Mouse (Mus musculus) midbrain, embryonic 13.5 days (tissue): ENCODE data around the gene Pdxdc1. TPM values are rescaled to one million over a fixed set of nuclear protein-coding genes. Genes with fewer than 3 reads are reported as not detected.
"Not testable (repeated sequence)": the region's sequence is repeated elsewhere in the genome, so short reads cannot be mapped to it uniquely, and the experiment has no call there.

ENCODE experiments used
- ATAC-seq: fragments of 200-750 bp; cut with Nextera tagmentation; 2 replicates; pipeline ENCODE4 v1.8.0; 2017; ENCODE audit warnings: mild to moderate bottlenecking, moderate TSS enrichment, moderate library complexity
- H3K27ac ChIP-seq: fragments of 300-500 bp; sonication (generic); 2 replicates; pipeline ENCODE4 v1.5.1; 2015; ENCODE audit warnings: inconsistent platforms, mild to moderate bottlenecking, moderate library complexity
- H3K27me3 ChIP-seq: fragments of 300-500 bp; sonication (generic); 2 replicates; pipeline ENCODE4 v1.6.1; 2015; ENCODE audit warnings: mild to moderate bottlenecking, inconsistent platforms
- H3K36me3 ChIP-seq: fragments of 300-500 bp; sonication (generic); 2 replicates; pipeline ENCODE4 v1.6.1; 2015; ENCODE audit warnings: mild to moderate bottlenecking, inconsistent platforms
- H3K4me1 ChIP-seq: fragments of 300-500 bp; sonication (generic); replicated peaks from 2 replicates; pipeline ENCODE4 v1.6.1; 2015; ENCODE audit warnings: inconsistent platforms
- H3K4me2 ChIP-seq: fragments of 300-500 bp; sonication (generic); replicated peaks from 2 replicates; pipeline ENCODE4 v1.6.1; 2015; ENCODE audit warnings: moderate library complexity, mild to moderate bottlenecking, inconsistent platforms
- H3K4me3 ChIP-seq: fragments of 300-500 bp; sonication (generic); replicated peaks from 2 replicates; pipeline ENCODE4 v1.5.1; 2015; ENCODE audit warnings: mild to moderate bottlenecking, inconsistent platforms
- H3K9ac ChIP-seq: fragments of 300-500 bp; sonication (generic); replicated peaks from 2 replicates; pipeline ENCODE4 v1.6.1; 2015; ENCODE audit warnings: mild to moderate bottlenecking, inconsistent platforms
- H3K9me3 ChIP-seq: fragments of 300-500 bp; sonication (generic); 2 replicates; pipeline ENCODE4 v1.6.1; 2016; ENCODE audit warnings: mild to moderate bottlenecking, inconsistent platforms
- WGBS: fragments of 180-500 bp; shearing (Covaris S2); methylation state at CpG from one replicate; pipeline ENCODE4 v1.1.7; 2015; 5-methylcytosine and 5-hydroxymethylcytosine counted together
- polyA plus RNA-seq: library from polyadenylated mRNA; unstranded; fragments of >200 nt; fragmentation: Nextera tagmentation; extraction: Ambion mirVana; gene quantifications from 2 replicates; pipeline ENCODE4 v1.2.1, GENCODE M21; 2015

Pdxdc1 gene
- polyA plus RNA-seq: 66.3 and 68.7 TPM in 2 replicates

DNA sequence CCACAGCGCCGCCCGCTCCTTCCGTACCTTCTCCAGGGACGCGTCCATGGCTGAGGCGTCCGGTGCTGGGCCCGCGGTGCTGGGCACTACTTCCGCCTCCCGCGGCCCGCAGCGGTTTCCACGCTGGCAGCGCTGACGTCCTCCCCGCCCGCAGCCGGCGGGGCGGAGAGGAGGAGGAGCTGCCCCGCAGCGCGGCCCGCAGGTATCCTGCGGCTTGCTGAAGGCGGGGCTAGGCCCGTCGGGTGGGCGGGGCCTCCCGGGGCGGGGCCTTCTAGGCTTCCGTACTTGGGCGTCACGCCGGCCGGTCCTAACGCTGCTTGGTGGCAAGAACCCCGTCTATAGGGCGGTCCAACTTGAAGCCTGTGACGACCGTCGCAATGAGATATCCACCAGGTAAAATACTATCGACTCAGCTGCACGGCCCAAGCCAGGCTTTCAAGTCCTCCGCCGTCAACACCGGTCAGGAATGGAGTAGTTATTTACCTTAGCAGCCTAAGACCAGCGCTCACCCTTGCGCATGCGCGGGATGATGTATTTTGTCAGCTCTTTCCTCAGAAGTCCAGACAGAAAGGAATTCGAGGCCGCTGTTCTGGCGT, at the start of gene Pdxdc1, which contains the start of gene Mpv17l:
Pdxdc1 (minus strand) TSS at position 244 of the 596 bp plus-strand sequence.
Mpv17l (plus strand) TSS at position 274 of the 596 bp plus-strand sequence.
- Histone ChIP-seq H3K4me3 (peak within 1 kb of the TSS; percentile 92), H3K9ac (peak within 1 kb of the TSS; percentile 90), H3K4me2 (peak within 1 kb of the TSS; percentile 73), H3K27ac (peak within 1 kb of the TSS; percentile 91), H3K27me3 (no peaks in the 10 kb centered on the region), H3K9me3 (no peaks in the 10 kb centered on the region), H3K36me3 (no peaks in the 10 kb centered on the region), H3K4me1 (peaks cover 13% of the 10 kb centered on the region)
- peak; percentile 97 for ATAC-seq
- WGBS: 0% methylated on average over 35 of the region's 57 CpGs

DNA sequence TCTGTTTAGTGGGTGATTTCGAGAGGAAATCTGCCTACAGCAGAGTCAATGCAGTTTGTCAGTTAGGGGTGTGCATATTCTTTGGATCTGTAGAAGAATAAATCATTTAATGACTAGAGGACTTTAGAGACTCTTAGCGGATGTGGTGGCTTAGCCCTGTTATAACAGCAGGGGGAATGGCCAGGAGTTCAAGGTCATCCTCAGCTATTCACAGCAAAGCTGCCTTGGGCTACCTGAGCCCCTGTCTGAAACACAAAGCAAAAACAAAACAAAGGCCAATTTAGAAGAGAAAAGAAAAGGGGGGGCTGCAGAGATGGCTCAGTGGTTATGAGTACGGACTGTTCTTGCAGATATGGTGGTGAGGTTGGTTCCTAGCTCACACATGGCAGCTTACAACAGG, 48.3 kb upstream of the Pdxdc1 start:
- WGBS: 65% methylated on average over 3 of the region's 3 CpGs
- no peak overlapping the region for H3K4me3 ChIP-seq
- H3K27ac ChIP-seq: no peak overlapping the region
- no peaks in the 10 kb centered on the region for H3K4me1 ChIP-seq
- H3K27me3 ChIP-seq: no peaks in the 10 kb centered on the region
- no peak overlapping the region for H3K9ac ChIP-seq
- H3K4me2 ChIP-seq: no peak overlapping the region
- H3K36me3 ChIP-seq: no peaks in the 10 kb centered on the region
- no peaks in the 10 kb centered on the region for H3K9me3 ChIP-seq
- no peak for ATAC-seq

DNA sequence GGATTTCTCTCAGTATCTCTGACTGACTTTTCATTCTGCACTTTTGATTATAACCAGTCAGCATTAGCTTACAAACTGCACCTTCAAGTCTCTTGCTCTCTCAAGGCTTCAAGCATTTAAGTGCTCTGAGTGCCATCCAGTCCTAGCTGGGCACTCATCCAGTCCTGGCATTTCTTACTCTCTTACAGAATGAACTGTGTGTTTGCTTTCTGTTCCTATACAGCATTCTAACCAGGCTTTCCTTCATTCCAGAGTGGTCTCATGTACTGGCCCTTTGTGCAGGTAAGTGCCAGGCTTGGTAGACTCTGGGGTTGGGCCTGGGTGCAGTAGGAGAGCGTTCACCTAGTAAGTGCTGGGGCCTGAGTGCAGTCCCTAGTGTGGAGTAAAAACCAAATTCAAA, 43.4 kb upstream of the Pdxdc1 start:
- Histone ChIP-seq H3K4me2 (no peak overlapping the region), H3K27ac (no peak overlapping the region), H3K9me3 (no peaks in the 10 kb centered on the region), H3K4me3 (no peak overlapping the region), H3K27me3 (peaks cover 13% of the 10 kb centered on the region; the same call in 1 of the 2 replicates), H3K4me1 (peaks cover 2% of the 10 kb centered on the region; the same call in 1 of the 2 replicates), H3K9ac (no peak overlapping the region), H3K36me3 (no peaks in the 10 kb centered on the region)
- 86% methylated on average over 1 of the region's 1 CpGs for WGBS
- no peak for ATAC-seq

DNA sequence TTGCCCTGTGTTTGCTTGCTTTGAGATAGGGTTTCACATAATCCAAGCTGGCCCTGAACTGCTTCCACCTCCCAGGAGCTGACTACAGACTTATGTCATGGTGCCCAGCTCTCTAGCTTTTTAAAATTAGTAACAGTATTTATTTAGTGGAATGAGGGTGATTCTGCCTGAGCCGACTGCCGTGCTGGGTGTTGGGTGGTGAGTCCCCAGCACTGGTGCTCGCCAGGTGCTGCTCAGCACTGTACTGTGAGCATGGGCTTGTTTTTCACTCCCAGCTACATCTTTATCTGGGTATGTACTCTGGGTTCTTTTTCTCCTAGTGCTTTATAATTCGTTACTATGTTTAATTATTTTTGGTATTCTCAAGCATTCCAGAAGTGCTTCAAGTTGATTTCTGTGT, 42.2 kb upstream of the Pdxdc1 start:
- peaks cover 14% of the 10 kb centered on the region; the same call in 1 of the 2 replicates for H3K27me3 ChIP-seq
- H3K36me3 ChIP-seq: no peaks in the 10 kb centered on the region
- WGBS: 83% methylated on average over 4 of the region's 4 CpGs
- no peak overlapping the region for H3K4me2 ChIP-seq
- H3K27ac ChIP-seq: no peak overlapping the region
- no peaks in the 10 kb centered on the region for H3K9me3 ChIP-seq
- ATAC-seq: no peak
- no peak overlapping the region for H3K4me3 ChIP-seq
- peaks cover 10% of the 10 kb centered on the region for H3K4me1 ChIP-seq
- no peak overlapping the region for H3K9ac ChIP-seq

DNA sequence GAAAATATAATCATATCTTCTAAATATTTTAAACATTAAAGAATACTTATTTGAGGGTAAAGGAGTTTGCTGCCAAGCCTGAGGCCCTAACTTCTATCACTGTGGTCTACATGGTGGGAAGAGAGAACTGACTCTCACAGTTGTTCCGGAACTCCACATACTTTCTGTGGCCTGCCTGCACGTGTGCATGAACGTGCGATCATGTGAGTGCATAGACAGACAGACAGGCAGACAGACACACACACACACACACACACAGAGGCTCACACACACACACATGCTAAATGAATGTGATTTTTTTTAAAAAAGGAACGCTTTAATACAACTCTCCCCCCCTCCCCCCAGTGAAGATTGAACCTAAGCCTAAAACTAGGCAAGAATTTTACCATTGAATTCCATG, 41.8 kb upstream of the Pdxdc1 start:
- no peak overlapping the region for H3K9ac ChIP-seq
- H3K4me3 ChIP-seq: no peak overlapping the region
- 84% methylated on average over 5 of the region's 5 CpGs for WGBS
- ATAC-seq: no peak
- no peak overlapping the region for H3K27ac ChIP-seq
- H3K9me3 ChIP-seq: no peaks in the 10 kb centered on the region
- peaks cover 14% of the 10 kb centered on the region for H3K27me3 ChIP-seq
- no peaks in the 10 kb centered on the region for H3K36me3 ChIP-seq
- H3K4me2 ChIP-seq: no peak overlapping the region
- H3K4me1 ChIP-seq: peaks cover 12% of the 10 kb centered on the region

DNA sequence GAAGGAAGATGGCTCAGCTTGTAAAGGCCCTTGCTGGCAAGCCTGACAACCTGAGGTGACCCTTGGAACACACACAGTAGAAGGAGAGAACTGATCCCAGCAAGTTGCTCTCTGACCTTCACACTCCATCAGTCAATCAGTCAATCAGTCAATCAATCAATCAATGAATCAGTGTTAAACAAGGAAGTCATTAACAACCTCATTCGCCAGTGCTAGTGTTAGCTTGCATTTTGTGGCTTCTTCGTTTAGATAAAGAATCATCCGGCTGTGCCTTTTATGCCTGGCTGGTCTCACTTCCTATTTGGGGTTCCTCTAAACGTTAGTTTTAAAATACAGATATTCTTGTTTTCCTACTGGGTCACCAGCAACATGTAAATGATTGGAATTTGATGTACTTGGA, 41.2 kb upstream of the Pdxdc1 start:
- Histone ChIP-seq H3K27me3 (peaks cover 14% of the 10 kb centered on the region), H3K9ac (no peak overlapping the region), H3K4me1 (peaks cover 12% of the 10 kb centered on the region), H3K36me3 (no peaks in the 10 kb centered on the region), H3K9me3 (no peaks in the 10 kb centered on the region), H3K4me3 (no peak overlapping the region), H3K4me2 (no peak overlapping the region), H3K27ac (no peak overlapping the region)
- no peak for ATAC-seq
- 80% methylated on average over 4 of the region's 4 CpGs for WGBS

DNA sequence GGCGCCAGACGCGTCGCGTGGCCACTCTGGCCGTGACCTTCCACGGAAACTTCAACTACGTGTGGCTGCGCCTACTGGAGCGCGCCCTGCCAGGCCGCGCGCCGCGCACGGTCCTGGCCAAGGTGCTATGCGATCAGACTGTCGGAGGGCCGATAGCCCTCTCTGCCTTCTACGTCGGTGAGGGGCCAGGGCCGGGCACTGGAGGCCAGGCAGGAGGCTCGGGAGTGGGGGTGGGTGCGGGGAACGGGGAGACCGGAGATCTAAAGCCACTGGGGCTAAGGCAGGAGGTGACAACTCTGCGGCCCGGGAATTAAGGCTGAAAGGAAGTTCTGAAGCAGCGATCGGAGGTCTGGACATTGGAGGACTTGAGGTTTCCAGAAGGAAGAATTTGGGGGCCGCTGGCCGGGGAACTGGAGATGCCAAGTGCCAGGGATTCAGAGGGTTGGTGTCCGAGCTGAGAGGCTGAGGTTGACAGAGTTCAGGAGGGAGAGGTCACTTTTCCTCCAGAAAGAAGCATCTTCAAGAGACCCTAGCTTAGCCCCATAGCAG, 38.0 kb upstream of the Pdxdc1 start:
- H3K4me3 ChIP-seq: peak overlapping the region; percentile 73
- H3K27ac ChIP-seq: peak overlapping the region; percentile 19; the same call in 1 of the 2 replicates
- H3K36me3 ChIP-seq: no peaks in the 10 kb centered on the region
- 2% methylated on average over 34 of the region's 34 CpGs for WGBS
- H3K4me1 ChIP-seq: peaks cover 12% of the 10 kb centered on the region
- H3K9ac ChIP-seq: peak overlapping the region; percentile 74
- H3K27me3 ChIP-seq: peaks cover 14% of the 10 kb centered on the region
- peak overlapping the region; percentile 97 for H3K4me2 ChIP-seq
- H3K9me3 ChIP-seq: no peaks in the 10 kb centered on the region
- peak; percentile 87 for ATAC-seq

DNA sequence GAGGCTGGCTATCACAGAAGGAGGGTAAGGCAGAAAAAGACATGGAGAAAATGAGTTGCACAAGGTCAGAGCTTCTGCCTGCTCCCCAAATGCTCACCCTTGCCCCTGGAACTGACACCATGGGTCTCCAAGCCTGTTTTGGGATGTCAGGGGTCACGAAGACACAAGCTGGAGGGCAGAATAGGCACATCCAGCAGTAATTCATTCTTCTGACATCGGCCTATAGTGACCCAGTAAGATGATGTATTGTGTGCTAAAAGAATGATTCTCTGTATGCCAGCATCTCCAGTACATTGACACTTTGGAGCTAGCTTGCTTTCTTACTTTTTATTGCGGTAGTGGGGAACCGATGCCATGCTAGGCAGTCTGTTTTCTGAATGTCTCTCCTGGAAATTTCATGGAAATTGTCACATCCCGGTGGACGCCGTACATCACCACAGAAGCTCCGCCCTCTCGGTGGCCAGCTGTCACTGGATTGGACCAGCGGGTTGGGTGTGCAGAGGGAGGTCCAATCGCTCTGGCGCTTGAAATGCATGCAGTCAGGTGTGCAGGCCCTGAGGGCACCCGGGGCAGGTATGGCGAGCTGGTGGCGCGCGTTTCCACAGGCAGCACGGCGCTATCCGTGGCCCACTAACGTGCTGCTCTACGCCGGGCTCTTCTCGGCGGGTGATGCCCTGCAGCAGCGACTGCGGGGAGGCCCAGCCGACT, 37.4 kb upstream of the Pdxdc1 start:
- WGBS: 3% methylated on average over 28 of the region's 28 CpGs
- no peaks in the 10 kb centered on the region for H3K36me3 ChIP-seq
- peak; percentile 99 for ATAC-seq
- no peaks in the 10 kb centered on the region for H3K9me3 ChIP-seq
- peaks cover 14% of the 10 kb centered on the region for H3K27me3 ChIP-seq
- H3K4me1 ChIP-seq: peaks cover 12% of the 10 kb centered on the region
- peak overlapping the region; percentile 74 for H3K9ac ChIP-seq
- H3K4me3 ChIP-seq: peak overlapping the region; percentile 73
- H3K4me2 ChIP-seq: peak overlapping the region; percentile 97
- peak overlapping the region; percentile 19; the same call in 1 of the 2 replicates for H3K27ac ChIP-seq

DNA sequence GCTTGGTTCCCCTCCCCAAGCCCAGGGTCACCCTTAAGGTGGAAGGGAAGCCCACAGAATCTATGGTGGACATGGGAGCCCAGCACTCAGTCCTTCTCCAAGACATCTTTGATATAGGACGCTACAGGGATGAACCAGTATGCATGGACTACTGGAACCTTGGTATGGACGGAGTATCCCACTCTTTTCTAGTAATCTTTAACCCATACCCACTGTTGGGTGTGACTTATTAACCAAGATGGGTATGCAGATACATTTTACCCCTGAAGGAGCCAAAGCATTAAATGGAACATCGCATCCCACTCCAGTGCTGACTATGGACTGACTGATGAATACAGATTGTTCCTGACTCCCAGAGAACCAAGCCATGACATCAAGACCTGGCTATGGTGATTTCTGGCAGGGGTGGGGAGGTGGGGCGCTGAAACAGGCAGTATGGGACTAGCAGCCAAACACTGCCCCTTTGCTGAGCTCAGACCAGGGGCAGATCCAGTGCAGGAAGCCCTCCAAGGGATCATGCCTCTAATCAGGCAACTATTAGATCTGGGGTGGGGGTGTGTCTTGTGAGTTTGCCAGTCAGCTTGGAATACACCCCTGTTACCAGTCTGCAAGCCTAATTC, 24.6 kb upstream of the Pdxdc1 start:
- no peak for ATAC-seq
- no peak overlapping the region for H3K4me3 ChIP-seq
- WGBS: 95% methylated on average over 4 of the region's 4 CpGs

DNA sequence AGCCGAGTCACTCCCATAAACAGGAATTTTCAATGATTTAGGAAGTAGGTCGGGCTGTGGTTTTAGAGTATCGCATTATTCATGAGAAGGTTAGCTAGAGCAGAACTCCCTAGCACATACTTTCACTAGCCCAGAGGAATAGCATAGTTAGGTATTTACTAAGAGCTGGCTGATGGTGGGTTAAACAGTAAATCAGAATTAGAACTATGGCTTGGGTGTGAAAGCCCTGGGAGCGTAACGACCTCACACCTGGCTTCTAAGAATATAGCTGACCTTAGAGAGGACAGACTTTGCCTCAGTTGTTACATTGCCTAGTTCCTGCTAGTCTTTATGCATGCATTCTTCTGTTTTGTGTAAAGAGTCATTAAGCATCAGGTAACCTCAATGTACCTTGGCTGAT, 20.0 kb upstream of the Pdxdc1 start:
- not testable (repeated sequence) for H3K4me3 ChIP-seq, H3K36me3 ChIP-seq, H3K9me3 ChIP-seq, H3K27ac ChIP-seq, H3K9ac ChIP-seq, ATAC-seq, H3K4me1 ChIP-seq, H3K27me3 ChIP-seq, H3K4me2 ChIP-seq
- 95% methylated on average over 5 of the region's 5 CpGs for WGBS

More for the DNA sequence above, 24.6 kb upstream of the Pdxdc1 start:
- no peaks in the 10 kb centered on the region for H3K9me3 ChIP-seq
- no peak overlapping the region for H3K27ac ChIP-seq
- no peaks in the 10 kb centered on the region for H3K4me1 ChIP-seq
- no peak overlapping the region for H3K4me2 ChIP-seq
- 0 out of 2 replicates have a peak, but pooled peaks cover 3% of the 10 kb centered on the region for H3K36me3 ChIP-seq
- no peak overlapping the region for H3K9ac ChIP-seq
- H3K27me3 ChIP-seq: no peaks in the 10 kb centered on the region

DNA sequence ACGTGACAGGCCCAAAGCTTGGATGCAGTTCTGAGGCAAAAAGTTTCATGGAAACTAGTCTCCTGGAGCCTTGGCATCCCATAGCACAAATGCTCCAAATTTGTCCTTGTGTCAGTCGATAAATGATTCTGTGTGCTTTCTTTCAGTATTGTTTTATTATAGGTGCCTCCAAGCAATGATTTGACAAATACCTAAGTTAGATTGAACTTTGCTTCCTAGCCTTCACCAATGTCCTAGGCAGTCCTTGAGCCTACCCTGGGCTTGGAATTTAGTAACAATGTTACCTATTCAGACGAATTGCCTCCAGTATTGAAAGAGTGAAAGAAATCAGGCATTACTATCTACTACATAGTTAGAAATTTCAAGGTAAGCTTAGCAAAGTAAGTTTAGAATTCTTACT, 19.6 kb upstream of the Pdxdc1 start:
- ATAC-seq: not testable (repeated sequence)

DNA sequence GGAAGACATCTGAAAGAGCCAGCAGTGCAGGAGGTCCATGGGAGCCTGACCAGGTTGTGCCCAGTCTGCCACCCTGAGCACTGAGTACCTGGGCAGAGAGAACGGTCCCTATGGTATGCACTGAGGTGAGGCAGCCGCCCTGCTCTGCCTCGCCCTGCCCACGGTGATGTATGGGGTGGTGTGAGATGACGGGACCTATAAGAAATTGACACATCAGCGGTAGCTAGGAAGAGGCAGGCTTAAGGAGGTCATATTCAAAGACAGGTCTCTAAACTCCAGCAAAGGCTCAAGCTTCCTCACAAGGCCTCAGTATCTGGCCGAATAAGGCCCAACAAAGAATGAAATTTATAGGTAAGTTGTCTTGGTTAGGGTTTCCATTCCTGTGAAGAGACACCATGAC, 18.9 kb upstream of the Pdxdc1 start:
- Histone ChIP-seq H3K36me3 (0 out of 2 replicates have a peak, but pooled peaks cover 6% of the 10 kb centered on the region), H3K9me3 (peaks cover 4% of the 10 kb centered on the region; the same call in 1 of the 2 replicates), H3K9ac (no peak overlapping the region), H3K4me2 (no peak overlapping the region), H3K27ac (no peak overlapping the region), H3K4me3 (no peak overlapping the region), H3K27me3 (no peaks in the 10 kb centered on the region), H3K4me1 (no peaks in the 10 kb centered on the region)
- WGBS: 95% methylated on average over 7 of the region's 7 CpGs
- no peak for ATAC-seq

More for the DNA sequence above, 19.6 kb upstream of the Pdxdc1 start:
- not testable (repeated sequence) for H3K4me2 ChIP-seq, H3K27me3 ChIP-seq, H3K27ac ChIP-seq, H3K36me3 ChIP-seq, H3K9ac ChIP-seq, H3K4me3 ChIP-seq, H3K4me1 ChIP-seq, H3K9me3 ChIP-seq
- 91% methylated on average over 3 of the region's 3 CpGs for WGBS
